Mouse (Mus musculus) stomach, postnatal 0 days (tissue): ENCODE results near the gene Vmn2r76.
"Not testable (repeated sequence)": the region's sequence is repeated elsewhere in the genome, so short reads cannot be mapped to it uniquely, and the experiment has no call there.

Experiments used
- CTCF ChIP-seq: IDR thresholded peaks from 2 replicates; pipeline ENCODE4 v1.5.1; 2016; ENCODE audit warnings: antibody characterized with exemption, low read depth, mild to moderate bottlenecking, moderate library complexity
- EP300 ChIP-seq: optimal IDR thresholded peaks from 2 replicates; pipeline ENCODE3; 2016; ENCODE audit warnings: antibody characterized with exemption

DNA sequence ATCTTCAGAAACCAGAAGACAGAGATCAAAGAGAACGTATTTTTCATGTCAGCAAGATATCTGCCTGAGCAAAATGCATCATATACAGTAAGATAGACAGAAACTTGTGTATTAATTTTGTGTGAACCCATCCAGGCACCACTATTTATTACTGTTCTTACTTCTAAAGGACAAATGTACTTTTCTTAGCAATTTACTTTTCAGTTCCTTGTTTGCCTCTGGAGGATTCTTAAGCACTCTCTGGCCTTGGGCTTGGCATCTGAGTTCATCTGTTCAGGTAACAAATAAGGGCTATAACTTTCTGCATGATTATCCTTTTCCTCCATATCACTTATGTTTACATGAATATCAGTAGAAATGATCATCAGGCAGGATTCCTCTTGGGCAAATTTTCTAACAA lies 74.4 kb downstream of the Vmn2r76 start, which contains the start of gene Vmn2r75:
- not testable (repeated sequence) for TF ChIP-seq CTCF, EP300
